23 mouse cellular contexts compared by ENCODE assay signal in genomic region chr5:6329611-6330010, GRCm38 (mm10).
"Had no signal": no experiment of that assay in that cellular context is flagged by ENCODE, and none has a peak within 500 bp of the region (broad histone marks: within the 10 kb centered on the region; RNA-seq: fewer than 3 reads in every experiment).

No protein-coding gene starts in this region.

- H3K27ac ChIP-seq: kidney, embryonic 15.5 days; left cerebral cortex, adult 2 months; limb, embryonic 12.5 days; limb, embryonic 15.5 days; liver, embryonic 14.5 days; macrophage; midbrain, embryonic 12.5 days; midbrain, embryonic 15.5 days; neural tube, embryonic 13.5 days; stomach, embryonic 15.5 days had no signal

- H3K9ac ChIP-seq: kidney, embryonic 15.5 days; limb, embryonic 12.5 days; limb, embryonic 15.5 days; liver, embryonic 14.5 days; liver, postnatal 0 days; lung, embryonic 14.5 days; midbrain, embryonic 12.5 days; midbrain, embryonic 15.5 days; neural tube, embryonic 13.5 days; stomach, embryonic 15.5 days had no signal

- ATAC-seq: liver, postnatal 0 days; lung, postnatal 0 days; midbrain, embryonic 15.5 days had no signal

- H3K36me3 ChIP-seq: kidney, embryonic 15.5 days; limb, embryonic 12.5 days; limb, embryonic 15.5 days; midbrain, embryonic 12.5 days; midbrain, embryonic 15.5 days; neural tube, embryonic 13.5 days; stomach, embryonic 15.5 days had no signal

- H3K4me1 ChIP-seq: kidney, embryonic 15.5 days; limb, embryonic 12.5 days; limb, embryonic 15.5 days; midbrain, embryonic 12.5 days; midbrain, embryonic 15.5 days; neural tube, embryonic 13.5 days; stomach, embryonic 15.5 days had no signal

- DNase-seq: kidney, adult 8-10 months; kidney, postnatal 10 days; kidney, postnatal 36 days; layer of hippocampus, postnatal 36 days; left cerebral cortex, postnatal 4 days; liver, postnatal 0 days; lung, embryonic 14.5 days; right cerebral cortex, adult 18-20 months; right cerebral cortex, postnatal 14 days; spleen, adult 18-20 months; thymus, postnatal 25 days had no signal

- H3K9me3 ChIP-seq: kidney, embryonic 15.5 days; limb, embryonic 12.5 days; limb, embryonic 15.5 days; midbrain, embryonic 12.5 days; midbrain, embryonic 15.5 days; neural tube, embryonic 13.5 days; stomach, embryonic 15.5 days had no signal

- H3K4me2 ChIP-seq: kidney, embryonic 15.5 days; limb, embryonic 12.5 days; limb, embryonic 15.5 days; liver, embryonic 11.5 days; lung, embryonic 14.5 days; midbrain, embryonic 12.5 days; midbrain, embryonic 15.5 days; neural tube, embryonic 13.5 days; stomach, embryonic 15.5 days had no signal

- H3K27me3 ChIP-seq: kidney, embryonic 15.5 days; limb, embryonic 12.5 days; limb, embryonic 15.5 days; midbrain, embryonic 12.5 days; midbrain, embryonic 15.5 days; neural tube, embryonic 13.5 days; stomach, embryonic 15.5 days had no signal

- H3K4me3 ChIP-seq: kidney, embryonic 15.5 days; left cerebral cortex, adult 2 months; limb, embryonic 12.5 days; limb, embryonic 15.5 days; midbrain, embryonic 12.5 days; midbrain, embryonic 15.5 days; neural tube, embryonic 13.5 days; stomach, embryonic 15.5 days had no signal
